Mouse (Mus musculus) liver, embryonic 11.5 days (tissue): ENCODE results near the gene Fbxo21. TPM values are rescaled to one million over a fixed set of nuclear protein-coding genes. Genes with fewer than 3 reads are reported as not detected.

Experiments
- ATAC-seq: fragments of 200-750 bp; cut with Nextera tagmentation; replicated peaks from 2 replicates; pipeline ENCODE4 v1.8.0; 2017; ENCODE audit warnings: moderate number of reproducible peaks, mild to moderate bottlenecking, moderate TSS enrichment, moderate library complexity; ENCODE audit not compliant: low FRiP score
- DNase-seq: peaks from one replicate; pipeline ENCODE4 v3.0.0-alpha.2; 2017; ENCODE audit warnings: low spot score
- H3K27ac ChIP-seq: fragments of 300-500 bp; sonication (generic); 2 replicates; pipeline ENCODE4 v1.5.1; 2014; ENCODE audit warnings: mild to moderate bottlenecking, low read depth, low read length, control low read depth
- H3K27me3 ChIP-seq: fragments of 300-500 bp; sonication (generic); replicated peaks from 2 replicates; pipeline ENCODE4 v1.6.1; 2014; ENCODE audit warnings: low read length, mixed read lengths; ENCODE audit not compliant: control insufficient read depth, insufficient read depth
- H3K36me3 ChIP-seq: fragments of 300-500 bp; sonication (generic); 2 replicates; pipeline ENCODE4 v1.6.1; 2014; ENCODE audit warnings: mild to moderate bottlenecking, low read length, moderate library complexity, mixed read lengths; ENCODE audit not compliant: control insufficient read depth, insufficient read depth
- H3K4me1 ChIP-seq: fragments of 300-500 bp; sonication (generic); replicated peaks from 2 replicates; pipeline ENCODE4 v1.6.1; 2014; ENCODE audit warnings: low read length, mixed read lengths; ENCODE audit not compliant: control insufficient read depth, insufficient read depth
- H3K4me2 ChIP-seq: fragments of 300-500 bp; sonication (generic); 2 replicates; pipeline ENCODE4 v1.6.1; 2014; ENCODE audit warnings: mild to moderate bottlenecking, control low read depth, moderate library complexity
- H3K4me3 ChIP-seq: fragments of 300-500 bp; sonication (generic); 2 replicates; pipeline ENCODE4 v1.5.1; 2014; ENCODE audit warnings: low read depth, low read length, control low read depth
- H3K9ac ChIP-seq: fragments of 300-500 bp; sonication (generic); 2 replicates; pipeline ENCODE4 v1.6.1; 2014; ENCODE audit warnings: low read depth, low read length, control low read depth
- H3K9me3 ChIP-seq: fragments of 300-500 bp; sonication (generic); 2 replicates; pipeline ENCODE4 v1.6.1; 2016; ENCODE audit warnings: low read length, inconsistent platforms, mixed read lengths; ENCODE audit not compliant: control insufficient read depth
- WGBS: fragments of 180-500 bp; shearing (Covaris S2); extraction: QIAGEN DNeasy Blood & Tissue Kit; methylation state at CpG from one replicate; pipeline ENCODE4 v1.1.7; 2014; 5-methylcytosine and 5-hydroxymethylcytosine counted together
- polyA plus RNA-seq: library from polyadenylated mRNA; unstranded; fragments of >200 nt; fragmentation: Nextera tagmentation; extraction: Ambion mirVana; gene quantifications from 2 replicates; pipeline ENCODE4 v1.2.1, GENCODE M21; 2014

Gene Fbxo21
- polyA plus RNA-seq, 1 experiment from 2014 or later: 44.8 TPM

- no peaks in the 10 kb centered on the region for H3K9me3 ChIP-seq
- peaks cover 2% of the 10 kb centered on the region; the same call in 1 of the 2 replicates for H3K4me1 ChIP-seq
- no peaks in the 10 kb centered on the region for H3K36me3 ChIP-seq
- no peak overlapping the region for H3K9ac ChIP-seq
- 76% methylated on average over 1 of the region's 1 CpGs for WGBS
- no peak overlapping the region for H3K27ac ChIP-seq
- no peak overlapping the region for H3K4me3 ChIP-seq
- no peak overlapping the region for H3K4me2 ChIP-seq
- ATAC-seq: no peak
- peaks cover 17% of the 10 kb centered on the region for H3K27me3 ChIP-seq
- DNase-seq: no peak
These were observed 58.1 kb downstream of the Fbxo21 start for GRCm38 (mm10) chr5:118034632-118035031.

- H3K9me3 ChIP-seq: no peaks in the 10 kb centered on the region
- peaks cover 2% of the 10 kb centered on the region; the same call in 1 of the 2 replicates for H3K4me1 ChIP-seq
- DNase-seq: no peak
- WGBS: 52% methylated on average over 3 of the region's 3 CpGs
- no peak for ATAC-seq
- no peak overlapping the region for H3K4me3 ChIP-seq
- peaks cover 6% of the 10 kb centered on the region for H3K27me3 ChIP-seq
- H3K36me3 ChIP-seq: no peaks in the 10 kb centered on the region
- H3K9ac ChIP-seq: no peak overlapping the region
- H3K27ac ChIP-seq: no peak overlapping the region
- no peak overlapping the region for H3K4me2 ChIP-seq
These were observed 59.3 kb downstream of the Fbxo21 start for GRCm38 (mm10) chr5:118035786-118036185.

- Histone ChIP-seq H3K9me3 (no peaks in the 10 kb centered on the region), H3K27ac (no peak overlapping the region), H3K27me3 (peaks cover 6% of the 10 kb centered on the region), H3K4me2 (peak overlapping the region; percentile 38), H3K4me1 (peaks cover 2% of the 10 kb centered on the region; the same call in 1 of the 2 replicates), H3K36me3 (no peaks in the 10 kb centered on the region), H3K4me3 (no peak overlapping the region), H3K9ac (no peak overlapping the region)
- ATAC-seq: no peak
- WGBS: 31% methylated on average over 25 of the region's 25 CpGs
- DNase-seq: no peak
These were observed 60.6 kb downstream of the Fbxo21 start for GRCm38 (mm10) chr5:118036888-118037797.

DNA sequence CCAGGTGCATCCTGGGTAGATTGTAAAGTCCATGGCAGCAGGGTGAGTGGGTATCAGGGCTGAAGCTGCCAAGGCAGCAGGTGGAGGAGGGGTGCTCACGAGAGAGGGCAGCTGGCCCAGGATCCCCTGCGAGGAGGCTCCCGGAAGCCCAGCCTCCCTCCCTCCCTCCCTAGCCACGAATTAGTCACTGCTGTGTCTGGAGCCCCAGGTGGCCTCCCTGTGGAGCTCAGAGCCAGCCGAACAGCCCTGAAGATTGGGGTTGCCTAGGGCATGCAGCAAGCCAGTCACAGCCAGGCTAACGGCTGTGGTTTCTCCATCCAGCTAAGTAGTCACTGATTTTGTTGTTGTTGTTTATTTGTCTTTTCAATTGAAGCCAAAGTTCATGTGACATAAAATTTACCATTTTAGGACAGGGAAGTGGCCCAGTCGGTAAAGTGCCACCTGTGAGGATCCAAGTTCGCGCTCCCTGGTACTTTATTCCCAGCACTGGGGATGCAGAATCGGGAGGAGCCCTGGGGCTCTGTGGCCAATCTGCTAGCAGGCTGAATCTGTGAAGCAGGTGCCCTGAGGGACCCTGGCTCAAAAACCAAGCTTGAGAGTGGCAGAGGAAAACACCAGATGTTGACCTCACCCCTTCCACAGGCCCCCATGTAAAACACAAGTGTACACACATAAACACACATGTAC is 61.4 kb downstream of the Fbxo21 start:
- 19% methylated on average over 9 of the region's 10 CpGs for WGBS
- peak; percentile 41; the same call in 1 of the 2 replicates for ATAC-seq
- no peak overlapping the region for H3K27ac ChIP-seq

DNA sequence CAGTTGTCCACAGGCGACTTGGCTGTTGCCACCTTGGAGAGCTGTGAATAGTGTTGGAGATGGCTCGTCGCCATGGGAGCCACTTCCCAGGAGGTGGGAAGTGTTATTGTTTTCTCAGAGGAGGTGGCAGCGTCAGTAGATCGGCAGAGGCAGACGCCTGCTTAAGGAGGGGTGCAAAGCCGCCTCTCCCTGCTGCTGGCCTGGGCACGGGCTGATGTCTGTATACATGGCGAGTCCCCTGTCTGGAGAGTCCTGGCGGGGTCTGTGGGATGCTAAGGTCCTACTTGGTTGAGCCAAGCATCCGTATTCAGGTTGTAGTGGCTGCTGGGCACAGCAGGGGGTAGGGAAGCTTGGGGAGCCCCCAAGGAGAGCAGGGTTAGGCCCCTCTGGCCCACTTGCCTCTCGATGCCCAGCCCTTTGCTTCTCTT is 62.7 kb downstream of the Fbxo21 start:
- Histone ChIP-seq H3K4me1 (peaks cover 2% of the 10 kb centered on the region; the same call in 1 of the 2 replicates), H3K4me3 (no peak overlapping the region), H3K27me3 (peaks cover 6% of the 10 kb centered on the region), H3K4me2 (no peak overlapping the region), H3K9me3 (no peaks in the 10 kb centered on the region), H3K36me3 (no peaks in the 10 kb centered on the region), H3K27ac (no peak overlapping the region), H3K9ac (no peak overlapping the region)
- no peak for DNase-seq
- no peak for ATAC-seq
- 33% methylated on average over 12 of the region's 12 CpGs for WGBS

More for the DNA sequence above, 61.4 kb downstream of the Fbxo21 start:
- Histone ChIP-seq H3K4me3 (no peak overlapping the region), H3K9ac (no peak overlapping the region), H3K4me1 (peaks cover 2% of the 10 kb centered on the region; the same call in 1 of the 2 replicates), H3K9me3 (no peaks in the 10 kb centered on the region), H3K4me2 (peak overlapping the region; percentile 38), H3K36me3 (no peaks in the 10 kb centered on the region), H3K27me3 (peaks cover 6% of the 10 kb centered on the region)
- no peak for DNase-seq

DNA sequence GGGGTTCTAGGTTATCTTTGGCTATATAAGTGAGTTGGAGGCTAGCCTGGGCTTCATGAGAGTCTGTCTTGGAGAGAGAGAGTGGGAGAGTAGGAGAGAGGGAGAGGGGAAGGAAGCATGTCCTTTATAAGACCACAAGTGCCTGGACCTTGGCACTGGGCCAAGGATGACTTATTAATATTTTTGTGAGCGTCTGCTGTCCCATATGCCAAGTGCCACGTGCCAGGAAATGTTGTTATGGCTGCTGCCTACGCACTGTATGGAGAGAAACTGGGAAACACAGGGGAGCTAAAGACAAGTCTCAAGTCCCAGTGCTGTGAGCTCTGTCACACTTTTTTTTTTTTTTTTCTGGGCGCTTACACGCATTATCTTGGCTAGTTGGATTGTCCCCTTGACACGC is 66.1 kb downstream of the Fbxo21 start:
- Histone ChIP-seq H3K4me1 (no peaks in the 10 kb centered on the region; the same call in 1 of the 2 replicates), H3K9me3 (no peaks in the 10 kb centered on the region), H3K27me3 (0 out of 2 replicates have a peak, but pooled peaks cover 2% of the 10 kb centered on the region), H3K4me2 (no peak overlapping the region), H3K27ac (no peak overlapping the region), H3K4me3 (no peak overlapping the region), H3K36me3 (no peaks in the 10 kb centered on the region), H3K9ac (no peak overlapping the region)
- DNase-seq (no peak), ATAC-seq (no peak)
- 85% methylated on average over 6 of the region's 6 CpGs for WGBS

- DNase-seq (no peak), ATAC-seq (no peak)
- WGBS: 80% methylated on average over 4 of the region's 4 CpGs
- Histone ChIP-seq H3K9me3 (no peaks in the 10 kb centered on the region), H3K9ac (no peak overlapping the region), H3K4me2 (no peak overlapping the region), H3K4me1 (no peaks in the 10 kb centered on the region), H3K36me3 (no peaks in the 10 kb centered on the region), H3K27ac (no peak overlapping the region), H3K27me3 (no peaks in the 10 kb centered on the region), H3K4me3 (no peak overlapping the region)
These were observed 67.2 kb downstream of the Fbxo21 start for GRCm38 (mm10) chr5:118043761-118044160.

GRCm38 (mm10) chr5:118044907-118045306 is 68.4 kb downstream of the Fbxo21 start:
- no peak for ATAC-seq

More at GRCm38 (mm10) chr5:118044907-118045306, 68.4 kb downstream of the Fbxo21 start:
- no peaks in the 10 kb centered on the region for H3K36me3 ChIP-seq
- DNase-seq: no peak
- no peak overlapping the region for H3K27ac ChIP-seq
- no peaks in the 10 kb centered on the region for H3K9me3 ChIP-seq
- no peak overlapping the region for H3K4me3 ChIP-seq
- no peaks in the 10 kb centered on the region for H3K4me1 ChIP-seq
- no peak overlapping the region for H3K4me2 ChIP-seq
- no peaks in the 10 kb centered on the region for H3K27me3 ChIP-seq
- no peak overlapping the region for H3K9ac ChIP-seq
- WGBS: 85% methylated on average over 6 of the region's 6 CpGs
